Comparison of ENCODE assay signal across 9 mouse cellular contexts in the genomic region with DNA sequence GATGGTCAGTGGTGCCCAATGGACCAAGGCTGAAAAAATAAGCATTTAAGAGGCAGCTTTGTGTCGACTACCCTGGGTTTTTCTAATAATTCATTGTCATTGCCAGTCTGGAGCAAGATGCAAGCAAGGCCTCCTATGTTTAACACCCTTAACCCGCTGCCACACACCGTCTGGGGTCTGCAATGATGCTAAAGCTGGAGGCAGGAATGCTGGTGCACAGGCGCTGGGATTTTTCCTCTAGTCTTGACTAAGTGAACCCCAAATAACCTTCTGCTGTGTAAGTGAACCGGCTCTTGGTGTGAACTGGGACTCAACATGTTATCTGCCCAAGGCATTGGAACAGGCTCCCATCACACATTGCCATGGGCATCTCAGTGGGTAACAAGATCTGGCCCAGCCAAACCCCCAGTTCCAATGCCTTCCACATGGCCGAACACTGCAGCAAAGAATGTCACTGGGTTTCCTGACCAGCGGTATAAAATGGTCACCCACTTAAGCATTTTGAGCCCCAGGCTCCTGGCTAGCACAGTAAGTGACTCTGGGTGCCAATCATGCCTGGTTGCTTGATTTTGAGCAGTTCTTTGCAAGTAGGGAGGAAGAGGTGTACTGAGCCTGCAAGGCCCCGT.
A peak's percentile ranks its signal among the peaks of the same experiment; 100 is the strongest.
DNase-seq lines count a peak whose midpoint lies in the region; ATAC-seq lines count a peak whose summit lies in the region.
"Had no signal": no experiment of that assay in that cellular context is flagged by ENCODE, and none has a peak within 500 bp of the region (broad histone marks: within the 10 kb centered on the region; RNA-seq: fewer than 3 reads in every experiment).

No protein-coding gene starts in this region.

- H3K9me3 ChIP-seq in heart, embryonic 12.5 days (replicated peaks), result no peaks in the 10 kb centered on the region
- no peaks in the 10 kb centered on the region for H3K9me3 ChIP-seq in forebrain, embryonic 16.5 days (ENCODE audit: control insufficient read depth, low read length)
- no peaks in the 10 kb centered on the region for H3K9me3 ChIP-seq in midbrain, embryonic 14.5 days (ENCODE audit: control insufficient read depth, low read length)

- no peak overlapping the region for H3K4me2 ChIP-seq in heart, embryonic 12.5 days
- H3K4me2 ChIP-seq in forebrain, embryonic 16.5 days (ENCODE audit: low read length), result no peak overlapping the region
- no peak overlapping the region for H3K4me2 ChIP-seq in midbrain, embryonic 14.5 days (ENCODE audit: low read length)

- peaks cover 29% of the 10 kb centered on the region for H3K4me1 ChIP-seq in heart, embryonic 12.5 days (replicated peaks)
- H3K4me1 ChIP-seq in forebrain, embryonic 16.5 days (replicated peaks; ENCODE audit: control insufficient read depth, insufficient read depth, low read length), result peaks cover 44% of the 10 kb centered on the region
- H3K4me1 ChIP-seq in midbrain, embryonic 14.5 days (ENCODE audit: control insufficient read depth, insufficient read depth, low read length), result peaks cover 37% of the 10 kb centered on the region

- no peaks in the 10 kb centered on the region for H3K36me3 ChIP-seq in heart, embryonic 12.5 days
- H3K36me3 ChIP-seq in forebrain, embryonic 16.5 days (ENCODE audit: control insufficient read depth, insufficient read depth), result no peaks in the 10 kb centered on the region
- H3K36me3 ChIP-seq in midbrain, embryonic 14.5 days (ENCODE audit: control insufficient read depth, insufficient read depth, low read length), result no peaks in the 10 kb centered on the region

- no peak for DNase-seq in heart, postnatal 4 days
- peak; percentile 83 for DNase-seq in Muller cell, postnatal 12 days (ENCODE audit: inconsistent ontology term)
- DNase-seq in midbrain, embryonic 14.5 days, result no peak
- DNase-seq in frontal cortex, postnatal 14 days (ENCODE audit: low spot score in 2 of 2), result no peak
- no peak for DNase-seq in thymus, postnatal 0 days (ENCODE audit: low spot score)
- DNase-seq in left cerebral cortex, adult 11 months (ENCODE audit: low spot score), result no peak
- DNase-seq: cerebellum, adult 2 months had no signal

- WGBS in heart, embryonic 12.5 days, result 78% methylated on average over 8 of the region's 8 CpGs
- 35% methylated on average over 8 of the region's 8 CpGs for WGBS in forebrain, embryonic 16.5 days
- WGBS in midbrain, embryonic 14.5 days, result 61% methylated on average over 8 of the region's 8 CpGs

- H3K27ac ChIP-seq in heart, embryonic 12.5 days (ENCODE audit: poor library complexity, severe bottlenecking), result peak overlapping the region; percentile 28; the same call in 1 of the 2 replicates
- H3K27ac ChIP-seq in forebrain, embryonic 16.5 days (ENCODE audit: low read length), result peak overlapping the region; percentile 80
- H3K27ac ChIP-seq in midbrain, embryonic 14.5 days (replicated peaks; ENCODE audit: low read depth, low read length), result peak overlapping the region; percentile 86

- ATAC-seq in heart, embryonic 12.5 days (ENCODE audit: insufficient number of reproducible peaks, low FRiP score), result no peak
- 0 out of 2 replicates have a peak, but pooled peaks have one; percentile 5 for ATAC-seq in forebrain, embryonic 16.5 days
- ATAC-seq in midbrain, embryonic 14.5 days (ENCODE audit: low FRiP score, low TSS enrichment), result no peak

- H3K27me3 ChIP-seq in heart, embryonic 12.5 days (replicated peaks), result no peaks in the 10 kb centered on the region
- H3K27me3 ChIP-seq in forebrain, embryonic 16.5 days (replicated peaks; ENCODE audit: control insufficient read depth, insufficient read depth, low read length), result no peaks in the 10 kb centered on the region
- no peaks in the 10 kb centered on the region for H3K27me3 ChIP-seq in midbrain, embryonic 14.5 days (ENCODE audit: control insufficient read depth, insufficient read depth, low read length)

- no peak overlapping the region for H3K9ac ChIP-seq in heart, embryonic 12.5 days
- peak overlapping the region; percentile 35; the same call in 1 of the 2 replicates for H3K9ac ChIP-seq in forebrain, embryonic 16.5 days (replicated peaks; ENCODE audit: low read depth, low read length)
- no peak overlapping the region for H3K9ac ChIP-seq in midbrain, embryonic 14.5 days (replicated peaks; ENCODE audit: low read length)

- H3K4me3 ChIP-seq in heart, embryonic 12.5 days, result no peak overlapping the region
- no peak overlapping the region for H3K4me3 ChIP-seq in forebrain, embryonic 16.5 days (replicated peaks; ENCODE audit: low read length)
- H3K4me3 ChIP-seq in midbrain, embryonic 14.5 days (replicated peaks; ENCODE audit: low read depth, low read length), result no peak overlapping the region

Comparison
In these comparisons a context has a peak if more than half of its experiments do, and no peak if none do; other contexts are left out.
1. H3K27ac ChIP-seq: peak in every context shown above with its lines; median percentile 86 in midbrain, embryonic 14.5 days; 80 in forebrain, embryonic 16.5 days; 28 in heart, embryonic 12.5 days.